Mouse (Mus musculus) testis, adult 2 months (tissue): ENCODE results near the gene Hist3h2a.

Source experiments
- CTCF ChIP-seq: fragments of 200-500 bp; IDR thresholded peaks from 2 replicates; pipeline ENCODE4 v1.5.1; 2012; ENCODE audit warnings: low read depth, mild to moderate bottlenecking, inconsistent platforms, low read length, moderate library complexity; ENCODE audit not compliant: control insufficient read depth, insufficient read depth, insufficient replicate concordance
- POLR2A ChIP-seq: fragments of 200-500 bp; IDR thresholded peaks from 2 replicates; pipeline ENCODE4 v1.6.1; 2012; ENCODE audit warnings: low read depth, mild to moderate bottlenecking, inconsistent platforms, low read length, moderate library complexity; ENCODE audit not compliant: control insufficient read depth

- TF ChIP-seq POLR2A (no peak), CTCF (no peak)
Measured at GRCm38 (mm10) chr11:58984657-58985056, 30.2 kb downstream of the Hist3h2a start.
